Mouse (Mus musculus) gonadal fat pad, adult 2 months (tissue): ENCODE data around the gene Gm20388. TPM values are rescaled to one million over a fixed set of nuclear protein-coding genes. Genes with fewer than 3 reads are reported as not detected.

ENCODE experiments used
- DNase-seq: peaks from one replicate; pipeline ENCODE4 v3.0.0-alpha.2; 2012; ENCODE audit warnings: low read depth
- polyA plus RNA-seq: library from polyadenylated mRNA; depleted of rRNA; stranded (reverse); fragments of >200 nt; gene quantifications from 2 replicates; pipeline ENCODE4 v1.2.3, GENCODE M21; 2012

Gm20388 gene
- polyA plus RNA-seq, 1 experiment: 119 TPM

- DNase-seq: no peak
These were observed 1036.6 kb downstream of the Gm20388 start for GRCm38 (mm10) chr8:120947240-120947639.

GRCm38 (mm10) chr8:120948050-120948595 lies 1037.5 kb downstream of the Gm20388 start:
- DNase-seq: no peak

GRCm38 (mm10) chr8:120948620-120949491 lies 1038.2 kb downstream of the Gm20388 start:
- no peak for DNase-seq

GRCm38 (mm10) chr8:120950674-120951218 lies 1040.1 kb downstream of the Gm20388 start:
- no peak for DNase-seq

- no peak for DNase-seq
These were observed 1048.8 kb downstream of the Gm20388 start for GRCm38 (mm10) chr8:120959470-120959891.

GRCm38 (mm10) chr8:120962606-120963380 lies 1052.2 kb downstream of the Gm20388 start:
- DNase-seq: no peak

GRCm38 (mm10) chr8:120966557-120966956 lies 1055.9 kb downstream of the Gm20388 start:
- DNase-seq: no peak

- DNase-seq: no peak
These were observed 1057.7 kb downstream of the Gm20388 start for GRCm38 (mm10) chr8:120968308-120968707.

GRCm38 (mm10) chr8:120970346-120970745 lies 1059.7 kb downstream of the Gm20388 start:
- DNase-seq: no peak

- DNase-seq: no peak
These were observed 1061.2 kb downstream of the Gm20388 start for GRCm38 (mm10) chr8:120971691-120972469.

- no peak for DNase-seq
These were observed 1062.4 kb downstream of the Gm20388 start for GRCm38 (mm10) chr8:120973046-120973445.

GRCm38 (mm10) chr8:120977131-120977530 lies 1066.5 kb downstream of the Gm20388 start:
- no peak for DNase-seq

GRCm38 (mm10) chr8:120979210-120979609 lies 1068.6 kb downstream of the Gm20388 start:
- no peak for DNase-seq

- no peak for DNase-seq
These were observed 1070.3 kb downstream of the Gm20388 start for GRCm38 (mm10) chr8:120980948-120981347.

GRCm38 (mm10) chr8:120984888-120985287 lies 1074.2 kb downstream of the Gm20388 start:
- DNase-seq: no peak

GRCm38 (mm10) chr8:120986022-120986421 lies 1075.4 kb downstream of the Gm20388 start:
- DNase-seq: no peak

GRCm38 (mm10) chr8:120993738-120994137 lies 1083.1 kb downstream of the Gm20388 start:
- DNase-seq: no peak

- DNase-seq: no peak
These were observed 1084.8 kb downstream of the Gm20388 start for GRCm38 (mm10) chr8:120995424-120995823.

- no peak for DNase-seq
These were observed 1086.4 kb downstream of the Gm20388 start for GRCm38 (mm10) chr8:120996905-120997581.

- no peak for DNase-seq
These were observed 1087.3 kb downstream of the Gm20388 start for GRCm38 (mm10) chr8:120997926-120998325.

GRCm38 (mm10) chr8:120998966-120999365 lies 1088.3 kb downstream of the Gm20388 start:
- DNase-seq: no peak
